Mouse (Mus musculus): ENCODE measurements at regions not wholly inside any gene's neighbourhood (a gene's known extent, or its start where the extent isn't known, plus 50 kb on each side); places are given as distances from the start of the nearest gene placed in this dataset.
A peak's percentile ranks its signal among the peaks of the same experiment; 100 is the strongest.

- no peak for TF ChIP-seq CTCF (IDR thresholded peaks at IDR 0.05)
- TF ChIP-seq POLR2A (IDR thresholded peaks at IDR 0.05; ENCODE audit: insufficient read depth, low read depth, low read length), result no peak
- TF ChIP-seq EP300 (IDR thresholded peaks at IDR 0.05; ENCODE audit: insufficient read depth, low read depth, low read length), result no peak
These were observed 52.1 kb upstream of the Fyn start for GRCm38 (mm10) chr10:39316533-39316932.

GRCm38 (mm10) chr10:39315434-39316174, 53.1 kb upstream of the Fyn start:
- no peak overlapping the region for H3K9ac ChIP-seq (ENCODE audit: low read depth, low read length)
- no peak overlapping the region for H3K27ac ChIP-seq
- intact Hi-C loops (cut with DNase I), result no loop called here
- no peak overlapping the region for H3K4me3 ChIP-seq
- WGBS, result 46% methylated on average over 6 of the region's 6 CpGs
- H3K27me3 ChIP-seq (ENCODE audit: control insufficient read depth, insufficient read depth, low read length), result no peaks in the 10 kb centered on the region
- DNase-seq, result no peak
- H3K79me2 ChIP-seq (replicated peaks; ENCODE audit: control insufficient read depth, insufficient read depth, low read length), result no peaks in the 10 kb centered on the region
- no peaks in the 10 kb centered on the region for H3K36me3 ChIP-seq (ENCODE audit: control insufficient read depth, insufficient read depth, low read length)
- TF ChIP-seq CTCF (IDR thresholded peaks at IDR 0.05) (no peak), EP300 (IDR thresholded peaks at IDR 0.05; ENCODE audit: insufficient read depth, low read depth, low read length) (no peak), POLR2A (IDR thresholded peaks at IDR 0.05; ENCODE audit: insufficient read depth, low read depth, low read length) (no peak)
- H3K4me1 ChIP-seq (ENCODE audit: control insufficient read depth, insufficient read depth, low read length), result peaks cover 2% of the 10 kb centered on the region

More at GRCm38 (mm10) chr10:39316533-39316932, 52.1 kb upstream of the Fyn start:
- Histone ChIP-seq H3K36me3 (ENCODE audit: control insufficient read depth, insufficient read depth, low read length) (no peaks in the 10 kb centered on the region), H3K79me2 (replicated peaks; ENCODE audit: control insufficient read depth, insufficient read depth, low read length) (no peaks in the 10 kb centered on the region), H3K4me1 (ENCODE audit: control insufficient read depth, insufficient read depth, low read length) (peaks cover 3% of the 10 kb centered on the region), H3K27ac (no peak overlapping the region), H3K9ac (ENCODE audit: low read depth, low read length) (no peak overlapping the region), H3K4me3 (no peak overlapping the region), H3K27me3 (ENCODE audit: control insufficient read depth, insufficient read depth, low read length) (no peaks in the 10 kb centered on the region)
- intact Hi-C loops (cut with DNase I), result no loop called here
- DNase-seq, result peak; percentile 18 to 23
- 50% methylated on average over 4 of the region's 4 CpGs for WGBS

- intact Hi-C loops (cut with DNase I), result no loop called here
- Histone ChIP-seq H3K79me2 (replicated peaks; ENCODE audit: control insufficient read depth, insufficient read depth, low read length) (no peaks in the 10 kb centered on the region), H3K9ac (ENCODE audit: low read depth, low read length) (no peak overlapping the region), H3K4me3 (no peak overlapping the region), H3K27ac (no peak overlapping the region), H3K27me3 (ENCODE audit: control insufficient read depth, insufficient read depth, low read length) (no peaks in the 10 kb centered on the region), H3K36me3 (ENCODE audit: control insufficient read depth, insufficient read depth, low read length) (no peaks in the 10 kb centered on the region), H3K4me1 (ENCODE audit: control insufficient read depth, insufficient read depth, low read length) (peaks cover 2% of the 10 kb centered on the region)
- WGBS, result 94% methylated on average over 1 of the region's 1 CpGs
- DNase-seq, result no peak
- TF ChIP-seq POLR2A (IDR thresholded peaks at IDR 0.05; ENCODE audit: insufficient read depth, low read depth, low read length), result no peak
- no peak for TF ChIP-seq EP300 (IDR thresholded peaks at IDR 0.05; ENCODE audit: insufficient read depth, low read depth, low read length)
- no peak for TF ChIP-seq CTCF (IDR thresholded peaks at IDR 0.05)
These were observed 57.2 kb upstream of the Fyn start for GRCm38 (mm10) chr10:39311501-39311900.

- Histone ChIP-seq H3K79me2 (replicated peaks; ENCODE audit: control insufficient read depth, insufficient read depth, low read length) (no peaks in the 10 kb centered on the region), H3K27me3 (ENCODE audit: control insufficient read depth, insufficient read depth, low read length) (no peaks in the 10 kb centered on the region), H3K36me3 (ENCODE audit: control insufficient read depth, insufficient read depth, low read length) (no peaks in the 10 kb centered on the region), H3K4me1 (ENCODE audit: control insufficient read depth, insufficient read depth, low read length) (no peaks in the 10 kb centered on the region), H3K9ac (ENCODE audit: low read depth, low read length) (no peak overlapping the region), H3K4me3 (no peak overlapping the region), H3K27ac (no peak overlapping the region)
- 68% methylated on average over 1 of the region's 1 CpGs for WGBS
- DNase-seq, result no peak
- intact Hi-C loops (cut with DNase I), result no loop called here
- TF ChIP-seq CTCF (IDR thresholded peaks at IDR 0.05) (no peak), EP300 (IDR thresholded peaks at IDR 0.05; ENCODE audit: insufficient read depth, low read depth, low read length) (no peak), POLR2A (IDR thresholded peaks at IDR 0.05; ENCODE audit: insufficient read depth, low read depth, low read length) (no peak)
These were observed 60.1 kb upstream of the Fyn start for GRCm38 (mm10) chr10:39308535-39308934.

- Histone ChIP-seq H3K4me3 (no peak overlapping the region), H3K27me3 (ENCODE audit: control insufficient read depth, insufficient read depth, low read length) (no peaks in the 10 kb centered on the region), H3K36me3 (ENCODE audit: control insufficient read depth, insufficient read depth, low read length) (peaks cover 2% of the 10 kb centered on the region; the same call in 1 of the 2 replicates), H3K9ac (ENCODE audit: low read depth, low read length) (no peak overlapping the region), H3K4me1 (ENCODE audit: control insufficient read depth, insufficient read depth, low read length) (peaks cover 4% of the 10 kb centered on the region), H3K27ac (no peak overlapping the region), H3K79me2 (replicated peaks; ENCODE audit: control insufficient read depth, insufficient read depth, low read length) (no peaks in the 10 kb centered on the region)
- intact Hi-C loops (cut with DNase I), result no loop called here
- 70% methylated on average over 11 of the region's 11 CpGs for WGBS
- no peak for DNase-seq
- TF ChIP-seq EP300 (IDR thresholded peaks at IDR 0.05; ENCODE audit: insufficient read depth, low read depth, low read length) (no peak), POLR2A (IDR thresholded peaks at IDR 0.05; ENCODE audit: insufficient read depth, low read depth, low read length) (no peak), CTCF (IDR thresholded peaks at IDR 0.05) (no peak)
These were observed 75.8 kb upstream of the Fyn start for GRCm38 (mm10) chr10:39292703-39293496.

- no peak for TF ChIP-seq EP300 (IDR thresholded peaks at IDR 0.05; ENCODE audit: insufficient read depth, low read depth, low read length)
- no peak for TF ChIP-seq POLR2A (IDR thresholded peaks at IDR 0.05; ENCODE audit: insufficient read depth, low read depth, low read length)
- TF ChIP-seq CTCF (IDR thresholded peaks at IDR 0.05), result no peak
- Histone ChIP-seq H3K27ac (no peak overlapping the region), H3K79me2 (replicated peaks; ENCODE audit: control insufficient read depth, insufficient read depth, low read length) (no peaks in the 10 kb centered on the region), H3K27me3 (ENCODE audit: control insufficient read depth, insufficient read depth, low read length) (no peaks in the 10 kb centered on the region), H3K36me3 (ENCODE audit: control insufficient read depth, insufficient read depth, low read length) (peaks cover 2% of the 10 kb centered on the region; the same call in 1 of the 2 replicates), H3K4me3 (no peak overlapping the region), H3K9ac (ENCODE audit: low read depth, low read length) (no peak overlapping the region), H3K4me1 (ENCODE audit: control insufficient read depth, insufficient read depth, low read length) (peaks cover 4% of the 10 kb centered on the region)
- WGBS, result 60% methylated on average over 9 of the region's 9 CpGs
- intact Hi-C loops (cut with DNase I), result no loop called here
- peak; percentile 62 to 70 for DNase-seq
These were observed 76.9 kb upstream of the Fyn start for GRCm38 (mm10) chr10:39291747-39292198.
